Mouse (Mus musculus) embryonic facial prominence, embryonic 15.5 days (tissue): ENCODE measurements around the gene 2900026A02Rik. TPM values are rescaled to one million over a fixed set of nuclear protein-coding genes. Genes with fewer than 3 reads are reported as not detected.

Source experiments
- ATAC-seq: fragments of 200-750 bp; cut with Nextera tagmentation; 2 replicates; pipeline ENCODE4 v1.8.0; 2017; ENCODE audit warnings: low read depth, moderate TSS enrichment; ENCODE audit not compliant: insufficient number of reproducible peaks, low FRiP score, low TSS enrichment
- H3K27ac ChIP-seq: fragments of 300-500 bp; sonication (generic); replicated peaks from 2 replicates; pipeline ENCODE4 v1.5.1; 2015; ENCODE audit warnings: mild to moderate bottlenecking, inconsistent platforms
- H3K27me3 ChIP-seq: fragments of 300-500 bp; sonication (generic); 2 replicates; pipeline ENCODE4 v1.6.1; 2015; ENCODE audit warnings: inconsistent platforms
- H3K36me3 ChIP-seq: fragments of 300-500 bp; sonication (generic); 2 replicates; pipeline ENCODE4 v1.6.1; 2015; ENCODE audit warnings: mild to moderate bottlenecking, inconsistent platforms
- H3K4me1 ChIP-seq: fragments of 300-500 bp; sonication (generic); 2 replicates; pipeline ENCODE4 v1.6.1; 2015; ENCODE audit warnings: inconsistent platforms
- H3K4me2 ChIP-seq: fragments of 300-500 bp; sonication (generic); replicated peaks from 2 replicates; pipeline ENCODE4 v1.6.1; 2015; ENCODE audit warnings: mild to moderate bottlenecking, inconsistent platforms
- H3K4me3 ChIP-seq: fragments of 300-500 bp; sonication (generic); replicated peaks from 2 replicates; pipeline ENCODE4 v1.5.1; 2015; ENCODE audit warnings: mild to moderate bottlenecking, inconsistent platforms
- H3K9ac ChIP-seq: fragments of 300-500 bp; sonication (generic); 2 replicates; pipeline ENCODE4 v1.6.1; 2015; ENCODE audit warnings: inconsistent platforms
- H3K9me3 ChIP-seq: fragments of 300-500 bp; sonication (generic); replicated peaks from 2 replicates; pipeline ENCODE4 v1.6.1; 2016; ENCODE audit warnings: inconsistent platforms
- WGBS: fragments of 180-500 bp; shearing (Covaris S2); methylation state at CpG from one replicate; pipeline ENCODE4 v1.1.7; 2015; 5-methylcytosine and 5-hydroxymethylcytosine counted together
- polyA plus RNA-seq: library from polyadenylated mRNA; unstranded; fragments of >200 nt; fragmentation: Nextera tagmentation; extraction: Ambion mirVana; gene quantifications from 2 replicates; pipeline ENCODE4 v1.2.1, GENCODE M21; 2015

2900026A02Rik gene
- polyA plus RNA-seq, 1 experiment from 2014 or later, result 14.2 TPM

DNA sequence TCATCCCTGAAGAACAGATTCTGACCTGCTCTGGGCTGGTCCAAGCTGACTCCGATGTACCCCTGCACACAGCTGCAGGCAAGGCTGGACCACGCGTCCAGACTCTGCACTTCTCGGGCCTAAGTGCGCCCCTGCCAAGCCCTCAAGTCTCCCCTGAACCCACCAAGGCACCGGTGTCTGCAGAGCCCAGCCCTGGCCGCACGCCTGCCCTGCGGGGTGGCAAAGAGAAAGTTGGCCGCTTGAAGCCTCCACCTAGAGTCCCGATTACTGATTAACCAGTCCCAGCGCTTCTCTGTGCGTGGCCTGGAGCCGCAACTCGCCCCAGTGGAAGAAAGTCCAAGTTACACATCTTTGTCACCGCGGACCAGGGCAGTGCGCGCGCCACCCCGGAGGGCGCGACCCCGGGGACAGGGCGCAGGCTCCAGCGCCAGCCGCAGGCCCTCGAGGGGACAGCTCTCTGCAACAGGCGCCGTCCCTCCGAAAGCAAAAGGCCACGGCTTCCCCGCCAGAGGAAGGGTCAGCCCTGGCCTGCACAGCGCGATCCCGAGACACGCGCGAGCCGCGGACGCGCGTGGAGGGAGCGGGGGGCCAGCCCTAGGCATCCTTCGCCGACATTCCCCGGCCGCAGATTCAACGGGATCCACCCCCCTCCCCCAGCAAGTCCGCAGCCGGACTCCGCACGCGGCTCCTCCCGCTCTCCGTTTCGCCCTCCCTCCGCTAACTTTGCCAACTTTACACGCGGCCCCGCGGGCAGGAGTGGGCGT lies 471 bp downstream of the 2900026A02Rik start:
- Histone ChIP-seq H3K27me3 (peaks cover 27% of the 10 kb centered on the region), H3K9ac (peak overlapping the region; percentile 45), H3K9me3 (no peaks in the 10 kb centered on the region), H3K27ac (no peak overlapping the region), H3K4me2 (peak overlapping the region; percentile 98), H3K4me1 (peaks cover 27% of the 10 kb centered on the region), H3K4me3 (peak overlapping the region; percentile 64), H3K36me3 (no peaks in the 10 kb centered on the region)
- ATAC-seq, result peak; percentile 8; the same call in 1 of the 2 replicates
- WGBS, result 3% methylated on average over 59 of the region's 64 CpGs

DNA sequence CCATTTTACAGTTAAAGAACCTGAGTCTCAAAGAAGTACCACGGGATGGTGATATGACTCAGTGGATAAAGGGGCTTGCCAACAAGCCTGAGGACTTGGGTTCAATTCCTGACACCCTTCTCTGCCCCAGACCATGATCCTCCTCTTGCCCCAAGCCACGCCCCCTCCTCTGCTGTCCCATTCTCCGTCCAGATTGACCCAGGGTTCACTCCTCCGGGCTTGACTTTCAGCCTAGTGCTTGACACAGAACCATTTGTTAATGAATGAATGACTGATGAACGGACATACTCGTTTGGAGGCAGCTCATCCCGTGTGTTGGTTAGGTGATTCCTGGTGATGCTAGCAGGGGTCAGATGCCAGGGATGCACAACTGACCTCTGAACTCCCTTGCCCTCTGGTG lies 1.2 kb downstream of the 2900026A02Rik start:
- H3K4me2 ChIP-seq, result peak overlapping the region; percentile 98; the same call in 1 of the 2 replicates
- no peak for ATAC-seq
- H3K9me3 ChIP-seq, result no peaks in the 10 kb centered on the region
- peaks cover 27% of the 10 kb centered on the region for H3K27me3 ChIP-seq
- H3K4me3 ChIP-seq, result no peak overlapping the region; the same call in 1 of the 2 replicates
- WGBS, result 59% methylated on average over 7 of the region's 7 CpGs
- no peak overlapping the region for H3K9ac ChIP-seq
- H3K27ac ChIP-seq, result no peak overlapping the region
- H3K36me3 ChIP-seq, result no peaks in the 10 kb centered on the region
- H3K4me1 ChIP-seq, result peaks cover 30% of the 10 kb centered on the region

DNA sequence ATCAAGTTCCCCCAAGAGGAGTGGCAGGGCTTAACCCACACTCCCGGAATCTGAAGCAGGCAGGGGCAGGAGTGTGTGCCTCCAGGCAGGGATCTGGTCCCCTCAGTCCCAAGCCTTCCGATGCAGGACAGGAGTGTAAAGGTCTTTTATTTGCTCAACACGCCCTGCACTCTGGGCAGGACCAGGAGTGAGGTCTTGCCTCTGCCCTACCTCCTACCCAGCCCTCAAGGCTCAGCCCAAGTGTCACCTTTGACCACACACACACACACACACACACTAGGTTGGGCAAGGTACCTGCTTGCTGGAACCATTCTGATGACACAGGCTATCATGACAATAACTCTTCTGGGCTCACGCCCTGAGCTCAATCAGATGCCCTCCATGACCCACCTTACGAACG lies 1.6 kb downstream of the 2900026A02Rik start:
- H3K4me1 ChIP-seq, result peaks cover 32% of the 10 kb centered on the region
- H3K27me3 ChIP-seq, result peaks cover 27% of the 10 kb centered on the region
- no peak for ATAC-seq
- no peaks in the 10 kb centered on the region for H3K36me3 ChIP-seq
- no peak overlapping the region for H3K9ac ChIP-seq
- no peaks in the 10 kb centered on the region for H3K9me3 ChIP-seq
- WGBS, result 69% methylated on average over 6 of the region's 6 CpGs
- H3K27ac ChIP-seq, result no peak overlapping the region
- no peak overlapping the region for H3K4me3 ChIP-seq
- H3K4me2 ChIP-seq, result no peak overlapping the region

- ATAC-seq, result no peak
- H3K4me3 ChIP-seq, result no peak overlapping the region
- no peaks in the 10 kb centered on the region for H3K36me3 ChIP-seq
- WGBS, result 66% methylated on average over 17 of the region's 17 CpGs
- no peak overlapping the region for H3K9ac ChIP-seq
- no peak overlapping the region for H3K27ac ChIP-seq
- no peaks in the 10 kb centered on the region for H3K9me3 ChIP-seq
- no peak overlapping the region for H3K4me2 ChIP-seq
- peaks cover 39% of the 10 kb centered on the region for H3K4me1 ChIP-seq
- H3K27me3 ChIP-seq, result peaks cover 27% of the 10 kb centered on the region
Observed at GRCm38 (mm10) chr5:113218617-113219235, 2.3 kb downstream of the 2900026A02Rik start.

- no peak overlapping the region for H3K4me2 ChIP-seq
- no peaks in the 10 kb centered on the region for H3K36me3 ChIP-seq
- no peak overlapping the region for H3K4me3 ChIP-seq
- 81% methylated on average over 12 of the region's 12 CpGs for WGBS
- H3K4me1 ChIP-seq, result peaks cover 43% of the 10 kb centered on the region
- H3K9me3 ChIP-seq, result no peaks in the 10 kb centered on the region
- no peak for ATAC-seq
- no peak overlapping the region for H3K9ac ChIP-seq
- H3K27me3 ChIP-seq, result peaks cover 27% of the 10 kb centered on the region
- no peak overlapping the region for H3K27ac ChIP-seq
Observed at GRCm38 (mm10) chr5:113217076-113217475, 4.0 kb downstream of the 2900026A02Rik start.

- no peaks in the 10 kb centered on the region for H3K36me3 ChIP-seq
- no peak for ATAC-seq
- H3K27ac ChIP-seq, result no peak overlapping the region; the same call in 1 of the 2 replicates
- H3K9me3 ChIP-seq, result no peaks in the 10 kb centered on the region
- no peak overlapping the region for H3K4me3 ChIP-seq
- WGBS, result 62% methylated on average over 14 of the region's 14 CpGs
- H3K27me3 ChIP-seq, result peaks cover 27% of the 10 kb centered on the region
- peaks cover 43% of the 10 kb centered on the region for H3K4me1 ChIP-seq
- no peak overlapping the region for H3K4me2 ChIP-seq
- no peak overlapping the region for H3K9ac ChIP-seq
Observed at GRCm38 (mm10) chr5:113216328-113216960, 4.6 kb downstream of the 2900026A02Rik start.

GRCm38 (mm10) chr5:113215610-113216011 lies 5.4 kb downstream of the 2900026A02Rik start:
- 60% methylated on average over 9 of the region's 9 CpGs for WGBS

DNA sequence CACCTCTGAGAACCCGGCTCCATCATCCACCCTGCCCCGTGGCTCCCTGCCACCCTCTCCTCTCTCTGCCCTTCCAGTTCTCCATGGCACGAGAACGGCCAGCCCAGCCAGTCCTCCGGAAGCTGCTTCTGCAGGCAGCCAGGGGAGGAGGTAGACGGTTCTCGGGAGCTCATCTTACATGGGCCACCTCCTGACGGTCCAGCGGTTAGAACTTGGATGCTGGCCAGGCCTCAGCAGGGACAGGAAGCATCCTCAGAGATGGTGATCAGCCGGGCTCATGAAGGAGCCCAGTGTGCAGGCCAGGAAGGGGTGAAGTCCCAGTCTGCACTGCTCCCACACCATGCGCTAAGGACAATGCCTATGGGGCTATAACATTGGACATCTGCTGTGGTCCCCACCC lies 6.6 kb downstream of the 2900026A02Rik start:
- Histone ChIP-seq H3K9me3 (no peaks in the 10 kb centered on the region), H3K9ac (no peak overlapping the region), H3K36me3 (no peaks in the 10 kb centered on the region), H3K27ac (no peak overlapping the region), H3K4me1 (peaks cover 51% of the 10 kb centered on the region), H3K27me3 (peaks cover 12% of the 10 kb centered on the region), H3K4me2 (no peak overlapping the region), H3K4me3 (no peak overlapping the region)
- ATAC-seq, result 0 out of 2 replicates have a peak, but pooled peaks have one; percentile 4
- 57% methylated on average over 11 of the region's 11 CpGs for WGBS

More at GRCm38 (mm10) chr5:113215610-113216011, 5.4 kb downstream of the 2900026A02Rik start:
- H3K27me3 ChIP-seq, result peaks cover 22% of the 10 kb centered on the region
- no peak overlapping the region for H3K4me3 ChIP-seq
- H3K36me3 ChIP-seq, result no peaks in the 10 kb centered on the region
- ATAC-seq, result no peak
- H3K9ac ChIP-seq, result no peak overlapping the region
- H3K27ac ChIP-seq, result no peak overlapping the region
- H3K4me2 ChIP-seq, result no peak overlapping the region
- peaks cover 45% of the 10 kb centered on the region for H3K4me1 ChIP-seq
- no peaks in the 10 kb centered on the region for H3K9me3 ChIP-seq

- 82% methylated on average over 8 of the region's 8 CpGs for WGBS
- H3K4me1 ChIP-seq, result peaks cover 51% of the 10 kb centered on the region
- no peaks in the 10 kb centered on the region for H3K9me3 ChIP-seq
- no peaks in the 10 kb centered on the region for H3K36me3 ChIP-seq
- no peak overlapping the region for H3K4me3 ChIP-seq
- H3K9ac ChIP-seq, result no peak overlapping the region
- no peak overlapping the region for H3K27ac ChIP-seq
- no peak overlapping the region for H3K4me2 ChIP-seq
- peaks cover 8% of the 10 kb centered on the region; the same call in 1 of the 2 replicates for H3K27me3 ChIP-seq
- no peak for ATAC-seq
Observed at GRCm38 (mm10) chr5:113214041-113214440, 7.0 kb downstream of the 2900026A02Rik start.

- no peaks in the 10 kb centered on the region for H3K27me3 ChIP-seq
- H3K27ac ChIP-seq, result no peak overlapping the region
- no peaks in the 10 kb centered on the region for H3K36me3 ChIP-seq
- 73% methylated on average over 10 of the region's 10 CpGs for WGBS
- H3K9ac ChIP-seq, result no peak overlapping the region
- no peak overlapping the region for H3K4me3 ChIP-seq
- H3K4me1 ChIP-seq, result peaks cover 68% of the 10 kb centered on the region
- no peak for ATAC-seq
- H3K9me3 ChIP-seq, result no peaks in the 10 kb centered on the region
- no peak overlapping the region for H3K4me2 ChIP-seq
Observed at GRCm38 (mm10) chr5:113212156-113212835, 8.7 kb downstream of the 2900026A02Rik start.

DNA sequence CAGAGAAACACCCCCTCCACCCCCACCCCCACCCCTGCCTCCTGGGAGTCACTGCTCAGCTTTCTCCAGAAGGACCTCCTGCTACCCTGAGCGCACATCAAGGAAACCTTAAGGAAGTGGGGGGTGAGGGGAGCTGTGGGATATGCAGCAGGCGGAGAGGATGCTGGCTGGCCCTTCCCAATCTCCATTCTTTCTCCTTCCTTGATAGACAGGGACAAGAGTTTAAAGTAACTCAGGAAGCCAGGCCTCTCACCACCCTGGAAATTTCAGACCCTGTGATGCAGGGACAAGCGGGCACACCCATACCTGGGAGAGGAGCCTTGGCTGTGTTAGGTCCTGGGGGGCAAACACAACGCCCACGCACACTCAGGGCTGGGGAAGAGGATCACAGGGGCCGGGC lies 10.7 kb downstream of the 2900026A02Rik start:
- H3K9ac ChIP-seq, result no peak overlapping the region

More for the DNA sequence above, 10.7 kb downstream of the 2900026A02Rik start:
- H3K4me3 ChIP-seq, result no peak overlapping the region
- no peak overlapping the region for H3K4me2 ChIP-seq
- H3K4me1 ChIP-seq, result peaks cover 54% of the 10 kb centered on the region
- 76% methylated on average over 6 of the region's 6 CpGs for WGBS
- H3K27ac ChIP-seq, result peak overlapping the region; percentile 88
- no peak for ATAC-seq
- H3K27me3 ChIP-seq, result no peaks in the 10 kb centered on the region
- H3K36me3 ChIP-seq, result no peaks in the 10 kb centered on the region
- H3K9me3 ChIP-seq, result no peaks in the 10 kb centered on the region
